Mouse (Mus musculus) limb, embryonic 15.5 days (tissue): Measurements from ENCODE around the gene Rassf5. TPM values are rescaled to one million over a fixed set of nuclear protein-coding genes. Genes with fewer than 3 reads are reported as not detected.

Experiments used
- polyA plus RNA-seq: library from polyadenylated mRNA; unstranded; fragments of >200 nt; fragmentation: Nextera tagmentation; extraction: Ambion mirVana; gene quantifications from 2 replicates; pipeline ENCODE4 v1.2.1, GENCODE M21; 2015

Gene Rassf5
- polyA plus RNA-seq, 1 experiment from 2014 or later, result 6.1 TPM

Other genes starting within 250 kb of the Rassf5 start
- not detected in 2 replicates for gene Il10, start 225.4 kb downstream of the Rassf5 start, polyA plus RNA-seq
- 27.7 and 36.1 TPM in 2 replicates for gene Mapkapk2, start 147.4 kb downstream of the Rassf5 start, polyA plus RNA-seq
- 2.2 and 3.1 TPM in 2 replicates for gene Dyrk3, start 106.9 kb downstream of the Rassf5 start, polyA plus RNA-seq
- 60.5 and 61.4 TPM in 2 replicates for gene Eif2d, start 92.1 kb downstream of the Rassf5 start, polyA plus RNA-seq
- gene Ikbke, start 34.3 kb upstream of the Rassf5 start, polyA plus RNA-seq, result 7.1 and 7.3 TPM in 2 replicates